Mouse (Mus musculus) skeletal muscle tissue, adult 2 months (tissue): ENCODE data around the gene Catsperz.
"Not testable (repeated sequence)": the region's sequence is repeated elsewhere in the genome, so short reads cannot be mapped to it uniquely, and the experiment has no call there.

Experiments
- DNase-seq: peaks from one replicate; pipeline ENCODE4 v3.0.0-alpha.2; 2012; ENCODE audit warnings: low read depth, low spot score

The Catsperz gene

GRCm38 (mm10) chr19:6924461-6925306, 496 bp downstream of the Catsperz start:
- DNase-seq = no peak

DNA sequence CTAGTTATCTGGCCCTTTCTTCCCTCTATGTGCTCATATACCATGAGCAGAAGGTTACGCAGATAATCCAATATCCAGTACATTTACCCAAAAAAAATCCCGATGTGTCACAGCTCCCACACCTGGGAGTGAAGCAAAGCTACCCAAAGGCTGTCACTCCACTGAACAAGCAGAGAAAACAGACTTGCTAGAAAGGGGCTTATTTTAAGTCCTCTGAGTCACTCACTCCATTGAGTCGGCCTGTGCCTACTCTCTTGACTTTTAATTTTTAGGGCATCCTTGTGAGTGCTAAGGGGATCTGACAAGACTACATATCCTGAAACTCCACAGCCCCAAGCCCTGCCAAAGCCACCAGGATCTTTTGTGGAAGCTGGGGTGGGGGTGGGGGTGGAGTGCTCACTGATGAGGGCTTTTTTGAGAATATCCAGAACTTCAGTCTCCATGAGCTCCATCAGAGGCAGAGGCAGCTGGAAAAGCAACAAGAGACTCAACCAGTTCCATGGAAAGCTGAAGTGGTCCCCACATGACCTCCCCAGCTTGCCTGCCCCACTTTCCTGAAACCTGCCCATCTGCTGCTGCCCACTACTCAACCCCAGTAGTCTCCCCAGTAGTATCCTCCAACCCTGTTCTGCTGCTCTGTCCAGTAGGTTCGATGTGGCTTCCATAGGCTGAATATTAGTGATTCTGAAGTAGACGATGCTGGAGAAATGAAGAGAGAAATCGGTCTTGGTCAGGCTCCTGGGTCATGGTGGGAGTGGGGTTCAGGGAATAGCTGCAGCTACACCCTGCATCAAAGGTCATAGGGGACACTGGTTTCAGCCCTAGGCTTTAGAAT, 2.1 kb downstream of the Catsperz start:
- no peak for DNase-seq

DNA sequence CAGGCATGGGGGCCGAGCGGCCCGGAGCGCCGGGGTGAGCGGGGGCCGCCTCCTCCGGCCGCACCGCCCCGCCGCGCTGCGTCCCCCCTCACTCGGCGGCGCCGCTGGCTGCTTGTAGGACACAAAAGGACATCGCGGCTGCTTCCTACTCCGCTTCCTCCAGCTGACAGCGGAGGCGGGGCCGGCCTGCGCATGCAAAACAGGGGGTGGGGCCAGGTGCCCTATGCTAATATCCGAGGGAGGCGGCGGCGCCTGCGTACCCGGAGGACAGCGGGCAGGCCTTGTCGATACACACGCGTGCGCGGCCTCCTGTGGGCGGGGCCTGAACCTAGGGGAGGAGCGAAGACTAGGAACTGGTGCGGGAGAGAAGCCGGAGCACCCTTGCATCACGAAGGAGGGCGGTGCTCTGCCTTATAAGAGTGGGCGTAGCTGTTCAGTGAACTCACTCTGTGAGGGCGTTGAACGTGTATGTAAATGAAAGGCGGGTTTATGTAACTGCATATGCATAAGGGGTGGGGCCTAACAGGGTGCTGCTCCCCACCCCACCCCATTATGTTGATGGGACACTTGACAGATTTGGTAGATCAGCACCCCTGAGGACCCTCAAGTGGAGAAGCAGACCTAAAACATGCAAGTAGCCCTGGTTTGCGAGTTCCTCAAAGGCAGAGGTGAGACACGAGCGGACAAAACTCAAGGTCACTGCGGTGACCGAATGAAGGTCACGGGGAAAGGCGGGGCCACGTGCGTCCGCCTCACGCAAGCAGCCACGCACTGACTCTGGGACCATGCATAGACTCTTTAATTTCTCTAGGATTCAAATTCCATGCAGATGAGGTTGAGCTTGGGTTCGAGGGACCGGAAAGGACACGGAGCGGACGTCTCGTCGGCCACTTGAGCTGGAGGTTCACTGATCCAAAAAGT, 3.3 kb downstream of the Catsperz start, which contains the start of gene Esrra:
Gene Esrra, minus strand, starts transcription at position 167 of the 921 bp plus-strand sequence.
- DNase-seq = peak; percentile 100

DNA sequence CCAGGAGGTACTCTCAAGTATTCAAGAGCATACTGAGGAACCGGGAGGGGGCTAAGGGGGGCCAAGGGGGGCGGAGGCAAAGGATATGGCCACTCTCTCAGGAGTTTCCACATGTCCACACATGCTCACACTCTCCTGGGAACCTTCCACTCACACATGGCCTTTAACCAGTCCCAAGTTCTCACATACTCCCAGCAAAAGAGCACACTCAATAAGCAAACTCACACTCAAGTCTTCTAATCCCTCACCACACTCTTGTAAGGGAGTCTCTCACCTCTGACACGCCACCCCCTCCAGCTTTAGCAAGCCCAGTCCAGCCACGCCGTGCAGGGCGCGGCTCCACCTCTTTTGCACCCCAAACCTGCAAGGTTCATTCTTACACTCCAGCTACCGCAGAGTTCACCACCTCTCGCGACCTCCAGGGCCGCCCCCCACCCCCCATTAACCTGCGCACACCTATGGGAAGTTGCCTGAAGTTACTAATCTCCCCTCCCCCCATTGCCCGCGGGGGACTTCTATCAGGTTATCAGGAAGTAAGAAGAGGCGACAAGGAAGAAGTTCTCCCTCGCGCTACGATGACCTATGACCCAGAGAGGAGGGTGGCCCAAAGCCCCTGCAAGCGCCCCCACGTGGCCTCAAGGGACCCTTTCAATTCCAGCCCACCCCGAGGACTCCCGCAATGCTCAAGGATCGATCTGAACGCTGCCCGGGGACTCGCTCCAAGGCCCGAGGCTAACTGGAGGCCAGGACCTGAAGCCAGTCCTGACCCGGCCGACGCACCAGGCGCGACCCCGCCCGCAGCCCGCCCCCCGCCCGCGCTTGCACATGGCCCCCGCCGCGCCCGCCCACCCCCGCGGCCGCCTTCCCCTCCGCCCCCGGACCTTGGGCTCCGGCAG, 4.2 kb downstream of the Catsperz start:
- peak; percentile 59 for DNase-seq

DNA sequence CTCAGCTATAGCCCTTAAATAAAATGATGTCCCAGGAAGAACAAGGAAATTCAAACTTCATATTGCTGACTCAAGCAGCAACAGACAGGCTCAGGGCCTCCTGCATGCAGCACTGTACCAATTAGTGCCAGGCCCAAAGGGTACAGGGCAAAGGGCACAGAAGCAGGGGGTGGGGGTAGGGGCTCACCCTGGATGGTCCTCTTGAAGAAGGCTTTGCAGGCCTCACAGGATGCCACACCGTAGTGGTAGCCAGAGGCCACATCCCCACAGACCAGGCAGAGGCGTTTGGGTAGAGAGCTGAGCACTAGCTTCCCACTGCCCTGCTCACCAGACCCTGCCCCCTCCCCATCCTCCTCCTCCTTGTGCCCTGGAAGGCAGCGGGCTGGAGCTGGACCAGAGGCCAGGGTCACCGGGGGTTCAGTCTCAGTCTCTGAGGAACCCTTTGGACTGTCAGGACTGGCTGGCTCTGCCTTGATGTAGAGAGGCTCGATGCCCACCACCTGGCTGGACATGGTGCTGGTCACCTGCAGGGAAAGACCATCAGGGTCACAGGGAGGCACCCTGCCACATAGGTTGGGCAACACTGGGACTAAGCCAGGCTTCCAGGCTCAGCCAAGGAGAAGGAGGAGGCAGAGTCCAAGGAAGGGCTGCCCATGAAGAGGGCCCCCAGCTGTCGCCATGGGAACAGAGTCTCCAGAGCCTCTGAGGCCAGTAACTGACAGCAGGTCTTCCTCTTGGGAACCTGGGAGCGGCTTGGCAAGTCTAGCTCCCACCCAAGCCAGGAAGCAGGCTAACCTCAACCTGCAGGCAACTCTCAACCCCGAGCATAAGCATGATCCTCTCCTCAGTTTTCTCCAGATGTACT, 5.1 kb downstream of the Catsperz start:
- DNase-seq = peak; percentile 55

- DNase-seq = no peak
Measured at GRCm38 (mm10) chr19:6919431-6919830, 5.7 kb downstream of the Catsperz start.

GRCm38 (mm10) chr19:6918321-6918720, 6.9 kb downstream of the Catsperz start:
- no peak for DNase-seq

DNA sequence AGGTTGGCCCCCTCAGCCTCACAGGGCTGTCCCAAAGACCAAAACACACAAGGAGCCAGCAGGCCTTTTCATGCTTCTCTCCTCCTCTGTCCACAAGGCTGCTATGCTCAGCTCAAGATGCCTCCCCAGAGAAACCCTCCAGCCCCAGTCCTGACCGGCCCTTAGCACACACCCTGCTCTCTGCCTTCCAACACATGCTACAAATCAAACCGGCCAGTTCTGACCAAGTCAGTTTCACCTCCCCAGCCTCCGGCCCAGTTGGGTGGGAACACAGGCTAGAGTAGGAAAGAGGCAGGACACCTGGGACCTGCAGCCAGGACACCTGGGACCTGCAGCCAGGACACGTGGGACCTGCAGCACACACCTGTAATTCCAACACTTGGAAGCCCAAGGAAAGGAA, 8.7 kb downstream of the Catsperz start:
- no peak for DNase-seq

GRCm38 (mm10) chr19:6915276-6915675, 9.9 kb downstream of the Catsperz start:
- no peak for DNase-seq

GRCm38 (mm10) chr19:6914540-6914939, 10.6 kb downstream of the Catsperz start:
- DNase-seq = no peak

GRCm38 (mm10) chr19:6913991-6914390, 11.2 kb downstream of the Catsperz start:
- no peak for DNase-seq

DNA sequence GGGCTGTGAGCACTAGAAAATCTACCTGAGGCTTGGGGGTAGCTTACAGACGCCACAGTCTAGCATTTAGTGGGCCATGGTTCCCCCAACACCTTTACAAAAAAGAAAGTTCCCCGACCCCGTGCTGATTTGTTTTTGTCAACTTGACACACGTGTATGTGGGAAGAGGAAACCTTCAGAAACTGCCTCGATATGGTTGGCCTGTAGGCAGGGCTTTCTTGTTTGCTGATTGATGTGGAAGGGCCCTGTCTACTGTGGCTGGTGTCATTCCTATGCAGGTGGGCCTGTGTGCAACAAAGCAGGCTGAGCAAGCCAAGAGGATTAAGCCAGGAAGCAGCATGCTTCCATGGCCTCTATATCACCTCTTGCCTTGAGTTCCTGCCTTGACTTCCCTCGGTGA, 12.1 kb downstream of the Catsperz start:
- DNase-seq = no peak

DNA sequence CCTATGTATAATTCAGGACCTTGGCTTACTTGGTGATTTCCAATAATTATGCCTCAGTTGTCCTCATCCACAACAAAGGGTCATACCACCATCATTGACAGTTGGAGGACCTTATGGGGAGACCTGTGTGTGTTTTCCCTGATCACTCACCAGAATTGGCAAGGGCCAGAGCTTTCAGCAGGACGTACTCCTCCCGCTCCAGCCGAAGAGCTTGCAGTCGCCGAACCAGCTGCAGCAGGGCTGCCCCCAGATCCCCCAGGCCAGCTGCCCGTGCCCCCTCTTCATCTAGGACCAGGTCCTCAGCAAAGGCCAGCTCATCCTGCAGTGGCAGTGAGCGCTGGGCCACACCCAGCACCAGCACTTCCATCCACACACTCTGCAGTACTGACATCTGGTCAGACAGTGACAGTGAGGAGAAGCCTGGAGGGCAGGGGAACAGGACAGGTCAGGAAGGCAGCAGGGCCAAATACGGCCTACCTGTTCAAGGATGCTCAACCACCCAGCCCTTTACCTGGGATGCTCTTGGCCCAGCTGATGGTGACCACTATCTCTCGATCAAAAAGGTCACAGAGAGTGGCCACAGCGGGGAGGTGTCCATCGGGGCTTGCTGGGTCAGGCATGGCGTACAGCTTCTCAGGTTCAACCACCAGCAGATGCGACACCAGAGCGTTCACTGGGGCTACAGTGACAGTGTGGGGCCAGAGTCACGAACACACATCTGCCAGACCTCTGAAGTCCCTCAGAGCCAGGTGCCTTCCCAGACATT, 12.8 kb downstream of the Catsperz start:
- DNase-seq = no peak

DNA sequence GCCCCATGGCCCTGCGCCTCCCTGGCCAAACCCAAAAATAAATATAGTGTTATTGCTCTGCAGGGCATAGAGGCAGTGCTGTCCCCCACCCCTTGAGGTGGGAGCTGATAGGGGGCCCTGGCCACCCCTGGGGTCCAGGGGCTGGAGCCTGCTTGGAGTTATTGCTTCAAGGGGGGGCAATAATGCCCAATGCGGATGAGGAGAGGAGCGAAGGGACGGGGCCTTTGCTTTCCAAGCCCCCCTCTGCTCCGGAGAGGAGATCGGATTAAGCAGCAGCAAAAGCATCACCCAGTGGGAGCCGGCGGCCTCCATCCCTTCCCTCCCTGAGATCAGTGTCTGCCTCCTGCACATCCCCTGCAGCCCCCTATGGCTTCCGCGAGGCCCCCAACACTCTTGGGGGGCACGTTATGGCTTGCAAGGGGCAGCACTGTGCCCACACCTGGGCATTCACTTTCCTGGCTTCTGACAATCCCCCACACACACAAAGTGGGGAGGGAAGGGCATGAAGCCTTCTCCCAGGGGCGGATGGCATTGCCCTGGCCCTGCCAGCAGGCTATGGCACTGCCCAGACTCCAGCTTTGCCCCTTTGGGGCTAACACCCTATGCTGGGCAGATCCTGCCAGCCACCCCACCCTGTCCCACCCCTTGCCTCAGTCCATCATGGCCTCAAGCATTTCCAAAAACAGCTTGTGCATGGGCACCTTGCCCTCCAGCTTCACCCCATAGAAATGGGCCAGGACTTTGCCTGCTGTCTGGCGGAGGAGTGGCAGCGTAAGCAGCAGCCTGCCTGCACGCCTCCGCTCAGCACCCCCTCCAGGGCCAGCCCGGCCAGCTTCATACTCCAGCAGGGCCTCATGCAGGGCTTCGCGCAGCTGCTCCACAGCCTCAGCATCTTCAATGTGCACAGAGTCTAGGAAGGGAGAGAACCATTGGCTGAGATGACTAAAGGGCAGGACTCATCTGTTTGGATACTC, 13.8 kb downstream of the Catsperz start:
- no peak for DNase-seq

DNA sequence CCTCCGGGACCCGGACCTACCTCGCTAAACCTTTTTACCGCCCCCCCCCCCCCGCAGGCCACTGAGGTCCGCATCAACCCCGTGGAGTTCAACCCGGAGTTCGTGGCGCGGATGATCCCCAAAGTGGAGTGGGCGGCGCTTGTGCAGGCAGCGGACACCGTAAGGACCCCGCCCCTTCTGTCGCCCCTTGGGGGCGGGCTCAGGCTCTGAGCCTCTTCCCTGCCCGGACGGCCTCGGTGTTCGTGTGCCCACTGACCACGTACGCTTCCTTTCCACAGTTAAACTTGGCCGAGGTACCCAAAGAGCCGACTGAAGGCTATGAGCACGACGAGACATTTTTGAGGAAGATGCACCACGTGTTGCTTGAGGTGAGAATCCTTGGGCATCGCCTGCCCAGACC, 14.9 kb downstream of the Catsperz start:
- not testable (repeated sequence) for DNase-seq

DNA sequence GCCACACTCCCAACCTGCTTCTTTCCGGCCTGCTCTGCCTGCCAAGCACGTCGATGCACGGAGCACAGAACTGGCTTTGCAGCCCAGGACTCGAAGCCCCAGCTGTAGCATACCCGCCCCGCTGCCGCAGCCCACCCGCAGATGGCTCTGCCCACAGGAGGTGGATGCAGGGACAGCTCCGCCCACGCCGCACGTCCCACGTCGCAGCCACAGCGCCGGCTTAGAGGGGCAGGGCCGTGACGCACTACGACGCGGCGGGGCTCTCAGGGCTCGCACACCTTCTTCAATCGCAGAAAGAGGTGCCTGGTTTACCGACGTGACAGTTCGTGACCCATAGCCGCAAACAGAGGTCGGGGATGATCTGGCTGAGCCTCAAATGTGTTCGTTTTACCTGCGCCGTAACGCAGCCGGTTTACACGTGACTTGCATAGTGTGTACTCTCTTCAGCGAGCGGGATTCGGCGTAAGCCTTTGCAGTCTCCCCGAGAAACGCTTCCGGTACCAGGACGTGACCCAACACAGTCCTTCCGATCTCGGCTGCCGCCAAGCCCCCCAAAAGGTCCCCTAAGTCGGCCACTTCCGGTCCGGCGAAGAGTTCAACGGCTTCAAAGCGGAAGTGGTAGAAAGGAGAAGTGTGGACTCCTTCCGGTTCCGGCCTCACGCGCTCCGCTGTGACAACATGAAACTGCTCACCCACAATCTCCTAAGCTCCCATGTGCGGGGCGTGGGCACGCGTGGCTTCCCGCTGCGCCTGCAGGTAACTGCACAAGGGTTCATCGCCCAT, 15.5 kb downstream of the Catsperz start, which contains the start of the genes Trmt112 and Prdx5:
Gene Trmt112, plus strand, starts transcription at position 192 of the 783 bp plus-strand sequence.
Gene Prdx5, minus strand, starts transcription at position 600 of the 783 bp plus-strand sequence.
- DNase-seq = peak; percentile 94

DNA sequence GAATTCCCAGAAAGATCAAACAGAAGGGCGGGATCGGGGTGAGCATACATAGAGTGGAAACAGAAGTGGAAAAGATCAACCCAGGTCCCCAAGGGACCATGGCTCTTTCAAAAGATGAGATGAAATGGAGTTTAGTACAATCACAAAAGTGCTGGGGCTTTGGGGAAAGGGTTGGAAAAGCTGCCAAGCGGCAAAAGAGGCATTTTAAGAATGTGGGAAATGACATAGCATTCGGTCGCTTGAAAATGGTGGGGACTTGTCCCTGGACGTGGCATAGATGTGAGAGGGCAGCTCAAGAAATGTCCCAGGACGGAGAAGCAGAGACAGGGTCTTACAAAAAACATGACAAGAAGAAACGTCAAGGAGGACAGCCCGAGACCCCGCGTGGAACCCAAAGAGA, 16.2 kb downstream of the Catsperz start:
- no peak for DNase-seq
